Mouse (Mus musculus) central nervous system, embryonic 18 days (tissue): ENCODE measurements around the gene Capn7. TPM values are rescaled to one million over a fixed set of nuclear protein-coding genes. Genes with fewer than 3 reads are reported as not detected.

ENCODE experiments used
- polyA plus RNA-seq: library from polyadenylated mRNA; depleted of rRNA; stranded (reverse); fragments of >200 nt; gene quantifications from 2 replicates; pipeline ENCODE4 v1.2.3, GENCODE M21; 2012; rRNA removed

Gene Capn7
- polyA plus RNA-seq = 72.0 and 79.6 TPM in 2 replicates

DNA sequence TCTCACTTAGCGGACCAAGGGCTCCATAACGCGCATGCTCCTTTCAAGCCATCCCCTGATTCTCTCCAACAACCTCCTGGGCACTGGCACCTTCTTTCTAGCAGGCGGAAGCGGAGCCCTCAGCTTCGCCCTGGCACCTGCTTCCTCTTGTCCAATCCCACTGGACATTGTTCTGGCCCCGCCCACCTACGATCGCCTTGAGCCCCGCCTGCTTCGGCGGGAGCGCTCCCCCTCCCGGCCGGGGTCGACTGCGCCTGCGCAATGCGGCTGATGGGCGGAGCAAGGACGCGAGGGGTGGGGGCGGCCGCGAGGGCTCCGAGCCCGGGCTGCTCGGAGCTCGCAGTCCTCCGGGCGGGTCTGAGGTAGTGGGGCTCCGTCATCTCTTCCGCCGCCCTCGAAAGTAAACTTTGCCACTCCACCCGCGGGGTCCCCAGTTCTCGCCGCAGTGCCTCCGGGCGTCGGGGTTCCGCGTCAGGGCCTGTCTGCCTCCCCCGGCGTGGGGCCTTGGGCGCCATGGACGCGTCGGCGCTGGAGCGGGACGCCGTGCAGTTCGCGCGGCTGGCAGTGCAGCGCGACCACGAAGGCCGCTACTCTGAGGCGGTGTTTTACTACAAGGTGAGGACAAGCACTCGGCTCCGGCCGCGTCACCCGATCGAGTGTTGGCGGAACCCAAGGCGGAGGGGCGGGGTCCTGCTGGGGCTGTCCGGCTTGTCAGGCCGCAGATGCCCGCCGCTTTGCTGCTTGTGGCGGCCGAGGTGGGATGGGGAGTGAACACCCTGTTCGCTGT lies at the start of gene Capn7:
Capn7 (plus strand) TSS at position 270 of the 787 bp plus-strand sequence.

GRCm38 (mm10) chr14:31323849-31324792 lies 12.3 kb upstream of the Capn7 start, which contains the start of gene Dnah1:
TSS of gene Dnah1 (minus strand) at chr14:31323896.

Other genes starting within 250 kb of the Capn7 start
- gene Smim4, start 207.7 kb upstream of the Capn7 start, polyA plus RNA-seq = 28.0 and 28.7 TPM in 2 replicates
- 136 and 140 TPM in 2 replicates for gene Nt5dc2, start 205.6 kb upstream of the Capn7 start, polyA plus RNA-seq
- gene Stab1, start 168.0 kb upstream of the Capn7 start, polyA plus RNA-seq = 18.6 and 21.0 TPM in 2 replicates
- 3.6 and 17.2 TPM in 2 replicates for gene Tnnc1, start 128.3 kb upstream of the Capn7 start, polyA plus RNA-seq
- 308 and 353 TPM in 2 replicates for gene Nisch, start 119.7 kb upstream of the Capn7 start, polyA plus RNA-seq
- gene Sema3g, start 118.8 kb upstream of the Capn7 start, polyA plus RNA-seq = 1.3 and 1.6 TPM in 2 replicates
- 6.0 and 6.6 TPM in 2 replicates for gene Phf7, start 85.3 kb upstream of the Capn7 start, polyA plus RNA-seq
- gene Bap1, start 85.2 kb upstream of the Capn7 start, polyA plus RNA-seq = 122 TPM in 2 replicates
- 4.3 and 4.4 TPM in 2 replicates for gene Dnah1, start 12.7 kb upstream of the Capn7 start, polyA plus RNA-seq
- gene Sh3bp5, start 99.4 kb downstream of the Capn7 start, polyA plus RNA-seq = 169 and 181 TPM in 2 replicates
- gene Eaf1, start 157.8 kb downstream of the Capn7 start, polyA plus RNA-seq = 13.0 and 13.6 TPM in 2 replicates
- 18.2 and 20.4 TPM in 2 replicates for gene Mettl6, start 158.4 kb downstream of the Capn7 start, polyA plus RNA-seq